Mouse (Mus musculus) ovary, postnatal 36 days (tissue): Measurements from ENCODE around the gene Apol7b.

ENCODE experiments used
- DNase-seq: peaks from one replicate; pipeline ENCODE4 v3.0.0; 2022; ENCODE audit warnings: low spot score, mixed read lengths

The Apol7b gene

GRCm38 (mm10) chr15:77384340-77385030 lies 62.8 kb downstream of the Apol7b start:
- no peak for DNase-seq

GRCm38 (mm10) chr15:77382880-77383279 lies 64.4 kb downstream of the Apol7b start:
- DNase-seq, result no peak

- no peak for DNase-seq
These were observed 64.9 kb downstream of the Apol7b start for GRCm38 (mm10) chr15:77382271-77382850.

GRCm38 (mm10) chr15:77381481-77381880 lies 65.8 kb downstream of the Apol7b start:
- DNase-seq, result no peak

GRCm38 (mm10) chr15:77379921-77380320 lies 67.4 kb downstream of the Apol7b start:
- no peak for DNase-seq

- DNase-seq, result no peak
These were observed 69.9 kb downstream of the Apol7b start for GRCm38 (mm10) chr15:77377419-77377818.

- no peak for DNase-seq
These were observed 70.4 kb downstream of the Apol7b start for GRCm38 (mm10) chr15:77376920-77377319.
